Mouse (Mus musculus): Measurements from ENCODE around the gene Bag6. TPM values are rescaled to one million over a fixed set of nuclear protein-coding genes. Genes with fewer than 3 reads are reported as not detected.

Bag6 gene
- polyA plus RNA-seq, 1 experiment from 2014 or later: 75.0 TPM

GRCm38 (mm10) chr17:35133517-35133916 is 1.5 kb upstream of the Bag6 start:
- no peaks in the 10 kb centered on the region for H3K9me3 ChIP-seq
- H3K36me3 ChIP-seq: peaks cover 20% of the 10 kb centered on the region
- no peak overlapping the region for H3K9ac ChIP-seq
- H3K27ac ChIP-seq (replicated peaks): no peak overlapping the region
- no peak for ATAC-seq (ENCODE audit: low read depth)
- H3K4me3 ChIP-seq: no peak overlapping the region
- H3K4me1 ChIP-seq (replicated peaks): peaks cover 36% of the 10 kb centered on the region
- H3K27me3 ChIP-seq: no peaks in the 10 kb centered on the region
- WGBS: 92% methylated on average over 7 of the region's 7 CpGs
- no peak overlapping the region; the same call in 1 of the 2 replicates for H3K4me2 ChIP-seq

- peak; percentile 72 for ATAC-seq (ENCODE audit: low read depth)
- WGBS: under 1% methylated on average over 43 of the region's 43 CpGs
- H3K27me3 ChIP-seq: no peaks in the 10 kb centered on the region
- H3K9ac ChIP-seq: peak overlapping the region; percentile 92
- H3K4me2 ChIP-seq: peak overlapping the region; percentile 88
- peak overlapping the region; percentile 81 for H3K4me3 ChIP-seq
- H3K36me3 ChIP-seq: peaks cover 29% of the 10 kb centered on the region
- H3K27ac ChIP-seq (replicated peaks): peak overlapping the region; percentile 93
- H3K4me1 ChIP-seq (replicated peaks): peaks cover 39% of the 10 kb centered on the region
- H3K9me3 ChIP-seq: no peaks in the 10 kb centered on the region
Measured at GRCm38 (mm10) chr17:35135591-35136320, 778 bp downstream of the Bag6 start.

DNA sequence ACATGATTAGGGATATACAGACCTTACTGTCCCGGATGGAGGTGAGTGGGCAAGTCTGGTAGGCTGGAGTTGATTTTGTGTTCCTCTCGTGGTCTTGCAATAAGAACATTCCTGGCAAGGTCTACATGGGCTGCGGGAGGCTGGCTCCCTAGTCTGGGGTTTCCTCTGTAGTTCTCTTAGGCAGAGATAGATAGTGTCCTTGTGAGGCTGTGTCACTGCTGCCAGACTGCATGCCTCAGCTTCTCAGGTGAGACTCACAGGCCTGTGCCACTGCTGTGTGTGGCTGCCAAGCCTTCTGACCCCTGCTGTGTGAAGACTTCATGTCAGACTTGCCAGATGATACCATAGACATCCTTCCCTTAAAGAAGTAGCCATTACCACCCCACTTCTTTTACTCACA is 4.3 kb downstream of the Bag6 start:
- Histone ChIP-seq H3K27me3 (no peaks in the 10 kb centered on the region), H3K36me3 (peaks cover 61% of the 10 kb centered on the region), H3K4me1 (replicated peaks) (peaks cover 31% of the 10 kb centered on the region), H3K27ac (replicated peaks) (no peak overlapping the region), H3K9ac (peak overlapping the region; percentile 41; the same call in 1 of the 2 replicates), H3K4me2 (no peak overlapping the region), H3K9me3 (no peaks in the 10 kb centered on the region), H3K4me3 (no peak overlapping the region)
- WGBS: 92% methylated on average over 3 of the region's 3 CpGs
- ATAC-seq (ENCODE audit: low read depth): no peak

GRCm38 (mm10) chr17:35140490-35140996 is 5.6 kb downstream of the Bag6 start:
- H3K36me3 ChIP-seq: peaks cover 74% of the 10 kb centered on the region
- H3K9me3 ChIP-seq: no peaks in the 10 kb centered on the region
- peaks cover 29% of the 10 kb centered on the region for H3K4me1 ChIP-seq (replicated peaks)
- H3K4me2 ChIP-seq: no peak overlapping the region
- no peak for ATAC-seq (ENCODE audit: low read depth)
- H3K9ac ChIP-seq: no peak overlapping the region
- no peaks in the 10 kb centered on the region for H3K27me3 ChIP-seq
- no peak overlapping the region for H3K27ac ChIP-seq (replicated peaks)
- 77% methylated on average over 14 of the region's 16 CpGs for WGBS
- no peak overlapping the region for H3K4me3 ChIP-seq

- peaks cover 20% of the 10 kb centered on the region for H3K4me1 ChIP-seq (replicated peaks)
- 88% methylated on average over 6 of the region's 6 CpGs for WGBS
- ATAC-seq (ENCODE audit: low read depth): no peak
- H3K36me3 ChIP-seq: peaks cover 88% of the 10 kb centered on the region
- no peak overlapping the region for H3K4me2 ChIP-seq
- no peak overlapping the region for H3K4me3 ChIP-seq
- H3K27ac ChIP-seq (replicated peaks): no peak overlapping the region
- no peaks in the 10 kb centered on the region for H3K27me3 ChIP-seq
- no peak overlapping the region for H3K9ac ChIP-seq
- H3K9me3 ChIP-seq: no peaks in the 10 kb centered on the region
Measured at GRCm38 (mm10) chr17:35141971-35142370, 7.0 kb downstream of the Bag6 start.

- Histone ChIP-seq H3K4me1 (replicated peaks) (no peaks in the 10 kb centered on the region), H3K27ac (replicated peaks) (no peak overlapping the region; the same call in 1 of the 2 replicates), H3K27me3 (no peaks in the 10 kb centered on the region), H3K4me2 (no peak overlapping the region), H3K9ac (no peak overlapping the region), H3K4me3 (no peak overlapping the region), H3K36me3 (peaks cover 98% of the 10 kb centered on the region), H3K9me3 (no peaks in the 10 kb centered on the region)
- ATAC-seq (ENCODE audit: low read depth): no peak
- WGBS: 92% methylated on average over 5 of the region's 5 CpGs
Measured at GRCm38 (mm10) chr17:35146139-35146538, 11.2 kb downstream of the Bag6 start.

DNA sequence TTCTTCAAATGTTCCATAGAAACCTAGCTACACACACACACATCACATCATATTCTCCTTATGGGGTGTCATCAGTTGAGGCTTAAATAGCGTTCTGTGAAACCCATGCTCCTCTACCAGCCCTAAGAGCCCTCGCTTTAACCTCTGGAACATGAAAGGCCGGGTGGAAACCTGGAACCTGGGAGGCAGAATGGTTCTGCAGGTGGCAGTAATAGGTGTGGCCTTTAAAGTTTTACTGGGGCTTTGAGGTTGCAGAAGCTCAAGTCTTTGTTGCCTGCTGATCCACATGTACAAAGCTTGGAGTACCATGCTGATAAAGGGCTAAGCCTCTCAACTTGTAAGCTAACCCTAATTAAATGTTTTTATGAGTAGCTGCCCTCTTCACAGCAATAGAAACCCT is 12.4 kb downstream of the Bag6 start:
- WGBS: 62% methylated on average over 3 of the region's 3 CpGs
- H3K27ac ChIP-seq (replicated peaks): 0 out of 2 replicates have a peak overlapping the region, but pooled peaks have one; percentile 46
- peaks cover 97% of the 10 kb centered on the region for H3K36me3 ChIP-seq
- no peaks in the 10 kb centered on the region for H3K4me1 ChIP-seq (replicated peaks)
- ATAC-seq (ENCODE audit: low read depth): no peak
- no peaks in the 10 kb centered on the region for H3K27me3 ChIP-seq
- H3K4me3 ChIP-seq: no peak overlapping the region
- H3K9me3 ChIP-seq: no peaks in the 10 kb centered on the region
- no peak overlapping the region for H3K9ac ChIP-seq
- no peak overlapping the region for H3K4me2 ChIP-seq

GRCm38 (mm10) chr17:35147922-35148639 is 13.1 kb downstream of the Bag6 start:
- Histone ChIP-seq H3K4me3 (no peak overlapping the region), H3K9me3 (no peaks in the 10 kb centered on the region), H3K9ac (no peak overlapping the region), H3K36me3 (peaks cover 97% of the 10 kb centered on the region), H3K4me1 (replicated peaks) (no peaks in the 10 kb centered on the region), H3K4me2 (no peak overlapping the region), H3K27me3 (no peaks in the 10 kb centered on the region), H3K27ac (replicated peaks) (peak overlapping the region; percentile 49)
- 66% methylated on average over 5 of the region's 5 CpGs for WGBS
- ATAC-seq (ENCODE audit: low read depth): no peak

DNA sequence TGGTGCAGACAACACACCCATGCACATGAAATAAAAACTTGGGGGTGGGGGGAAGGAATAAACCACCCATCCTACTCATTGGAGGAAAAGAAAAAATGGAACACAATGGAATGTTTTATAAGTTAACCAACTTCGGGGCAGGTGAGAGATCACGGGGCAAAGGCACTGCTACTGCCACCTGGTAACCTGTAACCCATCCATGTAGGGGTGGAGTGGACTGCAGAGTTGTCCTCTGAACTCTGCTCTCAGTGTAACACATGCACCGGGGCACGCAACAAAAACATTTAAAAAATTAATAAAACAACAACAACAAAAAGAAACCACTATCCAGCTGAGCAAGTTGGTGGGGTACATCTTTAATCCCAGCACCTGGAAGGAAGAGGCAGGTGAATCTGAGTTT is 17.1 kb downstream of the Bag6 start:
- no peak overlapping the region for H3K27ac ChIP-seq (replicated peaks)
- 97% methylated on average over 4 of the region's 4 CpGs for WGBS
- no peaks in the 10 kb centered on the region for H3K27me3 ChIP-seq
- H3K4me2 ChIP-seq: no peak overlapping the region
- peaks cover 97% of the 10 kb centered on the region for H3K36me3 ChIP-seq
- no peak for ATAC-seq (ENCODE audit: low read depth)
- no peaks in the 10 kb centered on the region for H3K9me3 ChIP-seq
- no peak overlapping the region for H3K9ac ChIP-seq
- H3K4me3 ChIP-seq: no peak overlapping the region
- no peaks in the 10 kb centered on the region for H3K4me1 ChIP-seq (replicated peaks)

- Histone ChIP-seq H3K9ac (no peak overlapping the region), H3K4me2 (no peak overlapping the region), H3K27ac (replicated peaks) (no peak overlapping the region), H3K27me3 (no peaks in the 10 kb centered on the region), H3K4me1 (replicated peaks) (no peaks in the 10 kb centered on the region), H3K36me3 (peaks cover 97% of the 10 kb centered on the region), H3K9me3 (no peaks in the 10 kb centered on the region), H3K4me3 (no peak overlapping the region)
- no peak for ATAC-seq (ENCODE audit: low read depth)
- WGBS: 91% methylated on average over 9 of the region's 9 CpGs
Measured at GRCm38 (mm10) chr17:35153077-35153476, 18.1 kb downstream of the Bag6 start.

DNA sequence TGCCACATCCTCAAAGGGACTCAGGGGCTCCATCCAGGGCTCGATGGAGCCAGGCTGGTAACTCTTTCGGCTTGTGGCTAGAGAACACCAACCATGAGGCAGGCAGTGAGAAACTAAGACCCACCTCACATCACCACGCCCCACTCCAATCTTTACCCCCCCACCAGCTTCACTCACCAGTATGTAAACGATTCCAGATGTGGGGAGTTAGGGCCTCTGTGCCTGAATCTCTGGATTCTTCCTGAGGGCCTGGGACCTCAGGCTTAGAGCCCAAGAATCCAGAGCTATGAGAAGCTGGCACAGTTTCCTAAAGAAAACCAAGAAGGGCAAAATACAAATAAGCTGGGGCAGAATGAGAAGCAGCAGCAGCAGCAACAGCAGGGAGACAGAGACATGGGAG is 19.0 kb downstream of the Bag6 start:
- WGBS: 92% methylated on average over 4 of the region's 4 CpGs
- ATAC-seq (ENCODE audit: low read depth): no peak

GRCm38 (mm10) chr17:35154616-35155015 is 19.6 kb downstream of the Bag6 start:
- Histone ChIP-seq H3K9me3 (no peaks in the 10 kb centered on the region), H3K9ac (no peak overlapping the region), H3K27me3 (no peaks in the 10 kb centered on the region), H3K36me3 (peaks cover 97% of the 10 kb centered on the region), H3K4me1 (replicated peaks) (no peaks in the 10 kb centered on the region), H3K4me3 (no peak overlapping the region), H3K4me2 (no peak overlapping the region), H3K27ac (replicated peaks) (no peak overlapping the region)
- WGBS: 81% methylated on average over 7 of the region's 7 CpGs
- ATAC-seq (ENCODE audit: low read depth): no peak

More for the DNA sequence above, 19.0 kb downstream of the Bag6 start:
- Histone ChIP-seq H3K4me1 (replicated peaks) (no peaks in the 10 kb centered on the region), H3K27ac (replicated peaks) (no peak overlapping the region), H3K36me3 (peaks cover 97% of the 10 kb centered on the region), H3K27me3 (no peaks in the 10 kb centered on the region), H3K4me3 (no peak overlapping the region), H3K9ac (no peak overlapping the region), H3K4me2 (no peak overlapping the region), H3K9me3 (no peaks in the 10 kb centered on the region)
